ENCODE assay signal across 12 mouse cellular contexts in the genomic region with DNA sequence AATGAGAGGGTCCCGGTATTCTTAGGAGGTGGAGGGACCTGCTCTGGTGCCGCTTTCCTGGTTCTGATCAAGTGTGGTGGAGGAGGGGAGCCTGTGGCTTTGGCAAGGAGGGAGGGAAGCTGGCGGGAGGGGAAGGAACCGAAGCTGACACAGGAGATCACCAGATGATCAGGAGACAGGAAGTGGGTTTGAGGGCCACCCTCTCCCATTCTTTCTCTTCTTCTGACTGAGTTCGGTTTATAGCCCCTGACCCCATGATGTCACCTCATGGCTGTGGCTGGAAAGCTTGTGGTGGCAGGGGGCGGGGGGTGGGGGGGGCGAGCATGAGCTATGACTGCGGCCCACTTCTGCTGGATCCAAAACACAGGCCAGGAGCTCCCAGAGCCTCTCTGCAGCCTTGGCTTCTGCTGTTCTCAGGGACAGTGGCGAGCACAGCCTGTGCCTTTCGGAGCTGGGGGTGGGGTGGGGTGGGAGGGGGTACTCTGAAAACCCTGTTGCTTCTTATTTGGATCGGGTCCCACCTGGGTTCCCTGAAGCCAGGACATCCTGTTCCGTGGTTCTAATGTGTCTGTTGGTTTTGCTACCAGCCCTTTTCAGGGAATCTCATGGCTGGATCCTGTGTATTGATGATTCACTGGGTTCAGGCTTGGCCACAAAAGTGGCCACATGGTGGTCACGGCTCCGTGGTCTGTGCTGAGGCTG.
DNase-seq lines count a peak whose midpoint lies in the region; ATAC-seq and TF ChIP-seq lines count a peak whose summit lies in the region.
"Had no signal": no experiment of that assay in that cellular context is flagged by ENCODE, and none has a peak within 500 bp of the region (broad histone marks: within the 10 kb centered on the region; RNA-seq: fewer than 3 reads in every experiment).

No protein-coding gene starts in this region.

- no peak overlapping the region for H3K4me3 ChIP-seq in MEL (ENCODE audit: control insufficient read depth in 1 of 2, insufficient read depth in 1 of 2, low read depth in 2 of 2, low read length in 2 of 2)
- H3K4me3 ChIP-seq in midbrain, postnatal 0 days (ENCODE audit: low read depth, low read length), result no peak overlapping the region
- H3K4me3 ChIP-seq in forebrain, embryonic 12.5 days (replicated peaks), result no peak overlapping the region
- H3K4me3 ChIP-seq: forebrain, embryonic 15.5 days had no signal

- 77% methylated on average over 13 of the region's 14 CpGs for WGBS in midbrain, postnatal 0 days
- WGBS in forebrain, embryonic 12.5 days, result 79% methylated on average over 14 of the region's 14 CpGs

- no peak overlapping the region for H3K9ac ChIP-seq in MEL (ENCODE audit: control insufficient read depth, low read depth, low read length, poor library complexity, severe bottlenecking)
- no peak overlapping the region for H3K9ac ChIP-seq in midbrain, postnatal 0 days (replicated peaks; ENCODE audit: low read length, poor library complexity, severe bottlenecking)
- no peak overlapping the region for H3K9ac ChIP-seq in forebrain, embryonic 12.5 days
- H3K9ac ChIP-seq: forebrain, embryonic 15.5 days had no signal

- TF ChIP-seq RAD21 in MEL (IDR thresholded peaks at IDR 0.05; ENCODE audit: low read depth, low read length), result no peak

- no peaks in the 10 kb centered on the region for H3K27me3 ChIP-seq in MEL (ENCODE audit: control insufficient read depth in 1 of 2, insufficient read depth in 2 of 2, low read length in 2 of 2)
- H3K27me3 ChIP-seq in midbrain, postnatal 0 days (ENCODE audit: insufficient read depth, low read length), result no peaks in the 10 kb centered on the region
- no peaks in the 10 kb centered on the region for H3K27me3 ChIP-seq in forebrain, embryonic 12.5 days
- H3K27me3 ChIP-seq: forebrain, embryonic 15.5 days had no signal

- peak; percentile 15 to 38 for DNase-seq in kidney, adult 8-10 months
- no peak for DNase-seq in kidney, adult 18-20 months
- DNase-seq in MEL (ENCODE audit: low read depth, low spot score), result peak; percentile 9
- peak; percentile 33 for DNase-seq in fibroblast of lung, adult 2 months (ENCODE audit: low read depth)
- DNase-seq in midbrain, postnatal 0 days (ENCODE audit: low spot score), result no peak
- no peak for DNase-seq in layer of hippocampus, postnatal 10 days (ENCODE audit: low spot score in 2 of 2)
- DNase-seq: cerebellum, adult 9-11 months; right cerebral cortex, postnatal 25 days had no signal

- no peaks in the 10 kb centered on the region; the same call in 1 of the 2 replicates for H3K79me2 ChIP-seq in MEL (ENCODE audit: control insufficient read depth, insufficient read depth, low read length, poor library complexity)

- H3K27ac ChIP-seq in MEL (ENCODE audit: control insufficient read depth, low read depth, low read length), result no peak overlapping the region
- no peak overlapping the region for H3K27ac ChIP-seq in midbrain, postnatal 0 days (ENCODE audit: low read depth, low read length)
- H3K27ac ChIP-seq in forebrain, embryonic 12.5 days, result no peak overlapping the region
- H3K27ac ChIP-seq: forebrain, embryonic 15.5 days had no signal

- no peaks in the 10 kb centered on the region for H3K36me3 ChIP-seq in MEL (ENCODE audit: control insufficient read depth in 1 of 2, insufficient read depth in 2 of 2, low read length in 2 of 2)
- H3K36me3 ChIP-seq in midbrain, postnatal 0 days (ENCODE audit: insufficient read depth, low read length), result no peaks in the 10 kb centered on the region
- H3K36me3 ChIP-seq in forebrain, embryonic 12.5 days (replicated peaks), result no peaks in the 10 kb centered on the region
- H3K36me3 ChIP-seq: forebrain, embryonic 15.5 days had no signal

- H3K4me1 ChIP-seq in MEL (ENCODE audit: control insufficient read depth in 1 of 2, insufficient read depth in 2 of 2, low read length in 2 of 2), result peaks cover 0 to 2% of the 10 kb centered on the region in 2 experiments; a peak in 2 of 4 replicates
- no peaks in the 10 kb centered on the region for H3K4me1 ChIP-seq in midbrain, postnatal 0 days (ENCODE audit: insufficient read depth, low read length)
- no peaks in the 10 kb centered on the region for H3K4me1 ChIP-seq in forebrain, embryonic 12.5 days
- H3K4me1 ChIP-seq: forebrain, embryonic 15.5 days had no signal

- no peak for TF ChIP-seq EP300 in MEL (IDR thresholded peaks at IDR 0.05; ENCODE audit: low read depth in 1 of 2, low read length in 2 of 2)

- H3K4me2 ChIP-seq in midbrain, postnatal 0 days (ENCODE audit: low read depth, low read length, poor library complexity, severe bottlenecking), result no peak overlapping the region
- no peak overlapping the region for H3K4me2 ChIP-seq in forebrain, embryonic 12.5 days
- H3K4me2 ChIP-seq: forebrain, embryonic 15.5 days; liver, embryonic 11.5 days had no signal

- no peak for TF ChIP-seq CTCF in MEL (IDR thresholded peaks at IDR 0.05 in 2 of 3, conservative IDR thresholded peaks at IDR 0.05 in 1 of 3; ENCODE audit: control insufficient read depth in 1 of 3, insufficient read depth in 1 of 3, low read depth in 2 of 3, low read length in 3 of 3, poor library complexity in 1 of 3, severe bottlenecking in 1 of 3)
- TF ChIP-seq CTCF in midbrain, postnatal 0 days (IDR thresholded peaks at IDR 0.05), result no peak

- peak; percentile 72 for ATAC-seq in megakaryocyte, adult 5-6 weeks (ENCODE audit: poor library complexity, severe bottlenecking)
- no peak for ATAC-seq in midbrain, postnatal 0 days (ENCODE audit: low FRiP score)
- no peak for ATAC-seq in forebrain, embryonic 12.5 days (ENCODE audit: low FRiP score)
- ATAC-seq: forebrain, embryonic 15.5 days had no signal

- no peak for TF ChIP-seq POLR2A in MEL (IDR thresholded peaks at IDR 0.05; ENCODE audit: control insufficient read depth in 1 of 2, insufficient read depth in 1 of 2, low read depth in 1 of 2, low read length in 2 of 2, poor library complexity in 1 of 2)

- H3K9me3 ChIP-seq in MEL (replicated peaks; ENCODE audit: insufficient read depth, low read length), result no peaks in the 10 kb centered on the region
- H3K9me3 ChIP-seq in midbrain, postnatal 0 days (ENCODE audit: low read length), result no peaks in the 10 kb centered on the region
- H3K9me3 ChIP-seq in forebrain, embryonic 12.5 days, result no peaks in the 10 kb centered on the region
- H3K9me3 ChIP-seq: forebrain, embryonic 15.5 days had no signal

TF ChIP-seq in MEL, 35 proteins besides CTCF, POLR2A, EP300 and RAD21:
- TF ChIP-seq ZMIZ1 (IDR thresholded peaks at IDR 0.05; ENCODE audit: low read depth, low read length) (no peak), CHD1 (IDR thresholded peaks at IDR 0.05; ENCODE audit: low read depth, low read length) (no peak), MAZ (IDR thresholded peaks at IDR 0.05; ENCODE audit: low read depth, low read length) (no peak), SMC3 (IDR thresholded peaks at IDR 0.05; ENCODE audit: low read depth, low read length) (no peak), ZNF384 (IDR thresholded peaks at IDR 0.05; ENCODE audit: low read depth, low read length) (no peak), ELF1 (IDR thresholded peaks at IDR 0.05; ENCODE audit: low read depth, low read length) (0 out of 2 replicates have a peak, but pooled peaks have one; percentile 21), NELFE (IDR thresholded peaks at IDR 0.05; ENCODE audit: low read depth, low read length) (no peak), TCF12 (IDR thresholded peaks at IDR 0.05; ENCODE audit: low read depth, low read length) (0 out of 2 replicates have a peak, but pooled peaks have one; percentile 25), POLR2AphosphoS5 (IDR thresholded peaks at IDR 0.05; ENCODE audit: borderline replicate concordance, low read depth, low read length) (no peak), ZKSCAN1 (IDR thresholded peaks at IDR 0.05; ENCODE audit: low read depth, low read length) (no peak), GABPA (IDR thresholded peaks at IDR 0.05; ENCODE audit: low read depth, low read length) (no peak), MAX (IDR thresholded peaks at IDR 0.05; ENCODE audit: low read length) (no peak), ZC3H11A (IDR thresholded peaks at IDR 0.05; ENCODE audit: low read depth, low read length) (no peak), SIN3A (IDR thresholded peaks at IDR 0.05; ENCODE audit: low read length) (no peak), HCFC1 (IDR thresholded peaks at IDR 0.05; ENCODE audit: low read depth, low read length) (no peak), CHD2 (IDR thresholded peaks at IDR 0.05; ENCODE audit: low read length) (no peak)
TF ChIP-seq in MEL: peak in this region for 2.

Comparison
In these comparisons a context has a peak if more than half of its experiments do, and no peak if none do; other contexts are left out.
1. DNase-seq: peak in kidney, adult 8-10 months (2 of 2), MEL (single experiment) and fibroblast of lung, adult 2 months (single experiment); none in kidney, adult 18-20 months (single experiment), midbrain, postnatal 0 days (single experiment) and layer of hippocampus, postnatal 10 days (0 of 2).